Mouse (Mus musculus): ENCODE data around the gene Best3.

- TF ChIP-seq CTCF (conservative IDR thresholded peaks at IDR 0.05; ENCODE audit: low read length) (no peak), NANOG (IDR thresholded peaks at IDR 0.05; ENCODE audit: borderline replicate concordance, low read length) (no peak), POU5F1 (IDR thresholded peaks at IDR 0.05; ENCODE audit: borderline replicate concordance, low read length) (no peak)
Measured at GRCm38 (mm10) chr10:116957867-116958551, 28.1 kb upstream of the Best3 start.

Measured in E14TG2a.4 (cell line).